Mouse (Mus musculus): ENCODE measurements around the gene Anxa9. TPM values are rescaled to one million over a fixed set of nuclear protein-coding genes. Genes with fewer than 3 reads are reported as not detected.
A peak's percentile ranks its signal among the peaks of the same experiment; 100 is the strongest.

Anxa9 gene
- polyA plus RNA-seq, 1 experiment from 2014 or later = 0.88 TPM

DNA sequence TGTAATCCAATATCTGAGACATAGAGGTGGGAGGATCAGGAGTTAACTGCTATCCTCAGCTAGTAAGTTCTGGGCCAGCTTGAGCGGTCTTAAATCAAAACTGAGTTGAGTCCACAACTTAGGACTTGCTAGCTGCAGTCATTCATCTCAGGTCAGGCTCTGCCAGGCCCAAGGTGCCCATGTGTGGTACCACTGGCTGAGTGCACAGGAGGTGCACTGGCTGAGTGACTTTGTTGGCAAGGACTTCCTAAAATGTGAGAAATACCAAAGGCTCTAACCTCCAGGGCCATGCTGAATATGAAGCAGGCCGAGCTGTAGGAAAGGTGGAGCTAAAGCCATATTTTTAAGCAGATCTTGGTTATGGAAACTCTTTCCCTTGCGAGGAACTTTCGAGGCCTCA, 30.4 kb upstream of the Anxa9 start:
- H3K36me3 ChIP-seq (ENCODE audit: control insufficient read depth, insufficient read depth, low read length) = peaks cover 99% of the 10 kb centered on the region
- WGBS = 91% methylated on average over 4 of the region's 4 CpGs
- H3K9ac ChIP-seq (ENCODE audit: low read length) = no peak overlapping the region
- no peak overlapping the region for H3K4me3 ChIP-seq (ENCODE audit: control insufficient read depth in 1 of 2, insufficient read depth in 1 of 2, low read depth in 1 of 2, low read length in 2 of 2)
- no peaks in the 10 kb centered on the region for H3K9me3 ChIP-seq (ENCODE audit: control insufficient read depth, low read length)
- H3K27ac ChIP-seq (replicated peaks in 1 of 2; ENCODE audit: control insufficient read depth in 1 of 2, insufficient read depth in 1 of 2, low read depth in 2 of 2, low read length in 2 of 2) = no peak overlapping the region
- H3K4me2 ChIP-seq (ENCODE audit: low read length) = no peak overlapping the region
- no peaks in the 10 kb centered on the region for H3K4me1 ChIP-seq (ENCODE audit: control insufficient read depth in 2 of 2, insufficient read depth in 2 of 2, low read length in 2 of 2)
- H3K27me3 ChIP-seq (ENCODE audit: control insufficient read depth, insufficient read depth, low read length) = no peaks in the 10 kb centered on the region
- ATAC-seq (ENCODE audit: insufficient number of reproducible peaks, insufficient read depth, low FRiP score, low read depth) = no peak

DNA sequence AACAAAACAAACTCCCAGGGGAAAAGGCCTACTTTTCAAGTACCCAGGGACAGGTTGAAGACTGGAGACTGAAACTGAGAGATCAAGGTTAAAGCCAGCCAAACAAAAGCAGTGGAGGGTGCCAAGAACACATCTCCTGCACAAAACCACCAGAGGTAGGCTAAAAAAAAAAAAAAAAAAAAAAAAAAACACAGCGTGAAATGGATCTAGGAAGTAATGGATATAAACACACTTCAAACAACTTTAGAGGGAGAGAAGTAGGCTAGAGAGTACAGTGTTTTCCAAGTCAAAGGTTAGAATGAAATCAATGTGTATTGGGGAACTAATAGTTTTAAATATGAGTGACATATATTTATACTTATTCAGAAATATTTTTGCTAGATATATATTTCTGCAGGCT, 24.6 kb upstream of the Anxa9 start:
- H3K4me2 ChIP-seq (ENCODE audit: low read length) = no peak overlapping the region
- no peaks in the 10 kb centered on the region for H3K27me3 ChIP-seq (ENCODE audit: control insufficient read depth, insufficient read depth, low read length)
- peaks cover 97% of the 10 kb centered on the region for H3K36me3 ChIP-seq (ENCODE audit: control insufficient read depth, insufficient read depth, low read length)
- ATAC-seq (ENCODE audit: insufficient number of reproducible peaks, insufficient read depth, low FRiP score, low read depth) = no peak
- no peak overlapping the region for H3K9ac ChIP-seq (ENCODE audit: low read length)
- H3K9me3 ChIP-seq (ENCODE audit: control insufficient read depth, low read length) = no peaks in the 10 kb centered on the region
- no peak overlapping the region for H3K27ac ChIP-seq (replicated peaks in 1 of 2; ENCODE audit: control insufficient read depth in 1 of 2, insufficient read depth in 1 of 2, low read depth in 2 of 2, low read length in 2 of 2)
- no peak overlapping the region for H3K4me3 ChIP-seq (ENCODE audit: control insufficient read depth in 1 of 2, insufficient read depth in 1 of 2, low read depth in 1 of 2, low read length in 2 of 2)
- no peaks in the 10 kb centered on the region for H3K4me1 ChIP-seq (ENCODE audit: control insufficient read depth in 2 of 2, insufficient read depth in 2 of 2, low read length in 2 of 2)
- WGBS = 80% methylated on average over 1 of the region's 1 CpGs

DNA sequence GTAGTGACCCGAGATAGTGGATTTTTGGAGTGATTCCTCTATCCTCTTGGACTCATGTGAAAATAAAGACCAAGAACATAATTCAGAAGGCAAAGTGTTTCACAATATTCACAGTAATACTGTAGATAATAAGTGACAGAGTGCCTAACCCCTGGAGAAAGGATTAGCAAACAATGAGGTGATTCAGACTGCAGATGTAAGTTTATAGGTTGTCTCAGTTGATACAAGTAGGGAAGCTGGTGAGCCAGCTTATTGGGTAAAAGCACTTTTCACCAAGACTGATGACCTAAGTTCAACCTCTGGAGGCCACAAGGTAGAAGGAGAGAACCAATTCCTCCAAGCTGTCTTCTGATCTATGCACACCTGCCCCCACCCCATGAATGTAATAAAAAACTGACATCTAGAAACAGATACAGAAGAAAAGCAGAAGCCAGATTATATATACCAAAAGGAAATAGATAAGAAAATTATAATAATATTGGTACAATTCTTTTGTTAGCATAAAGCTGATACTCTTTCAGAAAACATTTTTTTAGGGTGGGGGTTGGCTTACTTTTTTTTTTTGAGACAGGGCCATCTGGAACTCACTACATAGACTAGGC, 21.9 kb upstream of the Anxa9 start:
- no peaks in the 10 kb centered on the region for H3K9me3 ChIP-seq (ENCODE audit: control insufficient read depth, low read length)
- no peaks in the 10 kb centered on the region for H3K4me1 ChIP-seq (ENCODE audit: control insufficient read depth in 2 of 2, insufficient read depth in 2 of 2, low read length in 2 of 2)
- no peak for ATAC-seq (ENCODE audit: insufficient number of reproducible peaks, insufficient read depth, low FRiP score, low read depth)
- H3K36me3 ChIP-seq (ENCODE audit: control insufficient read depth, insufficient read depth, low read length) = peaks cover 98% of the 10 kb centered on the region
- no peak overlapping the region for H3K4me2 ChIP-seq (ENCODE audit: low read length)
- H3K9ac ChIP-seq (ENCODE audit: low read length) = no peak overlapping the region
- no peak overlapping the region for H3K27ac ChIP-seq (replicated peaks in 1 of 2; ENCODE audit: control insufficient read depth in 1 of 2, insufficient read depth in 1 of 2, low read depth in 2 of 2, low read length in 2 of 2)
- no peak overlapping the region for H3K4me3 ChIP-seq (ENCODE audit: control insufficient read depth in 1 of 2, insufficient read depth in 1 of 2, low read depth in 1 of 2, low read length in 2 of 2)
- 87% methylated on average over 1 of the region's 1 CpGs for WGBS
- no peaks in the 10 kb centered on the region for H3K27me3 ChIP-seq (ENCODE audit: control insufficient read depth, insufficient read depth, low read length)

DNA sequence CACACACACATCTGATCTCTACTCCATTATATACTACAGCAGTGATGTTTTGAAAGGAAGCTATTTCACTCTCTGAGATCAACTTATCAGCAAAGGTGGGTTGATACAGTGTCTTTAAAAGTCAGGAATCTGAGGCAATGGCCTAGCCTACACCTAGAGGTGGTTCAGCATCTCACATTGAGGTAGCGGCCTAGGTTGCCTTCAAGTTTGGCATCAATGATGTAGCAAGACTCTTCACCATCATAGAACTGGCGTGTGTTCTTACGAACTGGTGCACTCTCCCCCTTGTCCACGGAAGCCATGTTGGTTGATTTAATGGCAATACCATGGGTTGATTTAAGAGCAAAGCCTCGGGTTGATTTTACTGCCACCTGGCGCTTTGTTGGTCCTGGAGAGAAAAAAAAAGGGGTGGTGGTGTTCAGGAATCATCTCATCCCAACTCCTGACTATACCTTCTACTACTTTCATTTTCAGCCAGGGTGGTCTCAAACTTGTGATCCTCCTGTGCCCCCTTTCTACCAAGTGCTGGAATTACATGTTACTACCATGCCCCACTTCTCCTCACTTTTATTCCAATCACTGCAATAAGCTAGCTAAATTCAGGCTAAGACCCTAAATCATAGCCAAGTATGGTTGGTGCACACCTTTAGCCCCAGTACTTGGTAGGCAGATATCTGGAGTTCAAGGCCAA, 17.6 kb upstream of the Anxa9 start:
- Histone ChIP-seq H3K36me3 (ENCODE audit: control insufficient read depth, insufficient read depth, low read length) (peaks cover 99% of the 10 kb centered on the region), H3K27ac (replicated peaks in 1 of 2; ENCODE audit: control insufficient read depth in 1 of 2, insufficient read depth in 1 of 2, low read depth in 2 of 2, low read length in 2 of 2) (no peak overlapping the region), H3K4me2 (ENCODE audit: low read length) (no peak overlapping the region), H3K9me3 (ENCODE audit: control insufficient read depth, low read length) (no peaks in the 10 kb centered on the region), H3K27me3 (ENCODE audit: control insufficient read depth, insufficient read depth, low read length) (no peaks in the 10 kb centered on the region), H3K4me3 (ENCODE audit: control insufficient read depth in 1 of 2, insufficient read depth in 1 of 2, low read depth in 1 of 2, low read length in 2 of 2) (no peak overlapping the region), H3K9ac (ENCODE audit: low read length) (no peak overlapping the region), H3K4me1 (ENCODE audit: control insufficient read depth in 2 of 2, insufficient read depth in 2 of 2, low read length in 2 of 2) (no peaks in the 10 kb centered on the region)
- WGBS = 91% methylated on average over 6 of the region's 6 CpGs
- ATAC-seq (ENCODE audit: insufficient number of reproducible peaks, insufficient read depth, low FRiP score, low read depth) = no peak

DNA sequence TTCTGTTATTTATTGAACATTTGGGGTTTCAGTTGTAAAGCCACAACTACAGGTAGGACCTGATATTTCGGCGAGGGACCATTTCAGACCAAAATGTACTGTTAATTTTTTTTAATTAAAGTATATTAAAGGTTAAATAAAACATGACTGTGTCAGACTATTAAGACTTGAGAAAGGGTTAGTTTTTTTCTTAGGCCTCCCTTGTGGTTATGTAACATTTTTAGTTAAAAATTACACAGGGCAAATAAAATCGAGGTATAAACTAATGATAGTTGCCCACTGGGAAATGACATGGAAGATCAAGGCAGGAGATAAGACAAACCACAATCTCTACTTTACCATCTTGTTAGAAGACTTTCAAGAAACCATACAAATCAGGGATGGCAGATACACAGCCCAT, 16.5 kb upstream of the Anxa9 start:
- Histone ChIP-seq H3K36me3 (ENCODE audit: control insufficient read depth, insufficient read depth, low read length) (peaks cover 88% of the 10 kb centered on the region), H3K4me2 (ENCODE audit: low read length) (no peak overlapping the region), H3K4me1 (ENCODE audit: control insufficient read depth in 2 of 2, insufficient read depth in 2 of 2, low read length in 2 of 2) (peaks cover 9 to 10% of the 10 kb centered on the region in 2 experiments), H3K4me3 (ENCODE audit: control insufficient read depth in 1 of 2, insufficient read depth in 1 of 2, low read depth in 1 of 2, low read length in 2 of 2) (no peak overlapping the region), H3K9ac (ENCODE audit: low read length) (no peak overlapping the region), H3K27me3 (ENCODE audit: control insufficient read depth, insufficient read depth, low read length) (no peaks in the 10 kb centered on the region), H3K9me3 (ENCODE audit: control insufficient read depth, low read length) (no peaks in the 10 kb centered on the region), H3K27ac (replicated peaks in 1 of 2; ENCODE audit: control insufficient read depth in 1 of 2, insufficient read depth in 1 of 2, low read depth in 2 of 2, low read length in 2 of 2) (no peak overlapping the region)
- no peak for ATAC-seq (ENCODE audit: insufficient number of reproducible peaks, insufficient read depth, low FRiP score, low read depth)
- 86% methylated on average over 3 of the region's 3 CpGs for WGBS

DNA sequence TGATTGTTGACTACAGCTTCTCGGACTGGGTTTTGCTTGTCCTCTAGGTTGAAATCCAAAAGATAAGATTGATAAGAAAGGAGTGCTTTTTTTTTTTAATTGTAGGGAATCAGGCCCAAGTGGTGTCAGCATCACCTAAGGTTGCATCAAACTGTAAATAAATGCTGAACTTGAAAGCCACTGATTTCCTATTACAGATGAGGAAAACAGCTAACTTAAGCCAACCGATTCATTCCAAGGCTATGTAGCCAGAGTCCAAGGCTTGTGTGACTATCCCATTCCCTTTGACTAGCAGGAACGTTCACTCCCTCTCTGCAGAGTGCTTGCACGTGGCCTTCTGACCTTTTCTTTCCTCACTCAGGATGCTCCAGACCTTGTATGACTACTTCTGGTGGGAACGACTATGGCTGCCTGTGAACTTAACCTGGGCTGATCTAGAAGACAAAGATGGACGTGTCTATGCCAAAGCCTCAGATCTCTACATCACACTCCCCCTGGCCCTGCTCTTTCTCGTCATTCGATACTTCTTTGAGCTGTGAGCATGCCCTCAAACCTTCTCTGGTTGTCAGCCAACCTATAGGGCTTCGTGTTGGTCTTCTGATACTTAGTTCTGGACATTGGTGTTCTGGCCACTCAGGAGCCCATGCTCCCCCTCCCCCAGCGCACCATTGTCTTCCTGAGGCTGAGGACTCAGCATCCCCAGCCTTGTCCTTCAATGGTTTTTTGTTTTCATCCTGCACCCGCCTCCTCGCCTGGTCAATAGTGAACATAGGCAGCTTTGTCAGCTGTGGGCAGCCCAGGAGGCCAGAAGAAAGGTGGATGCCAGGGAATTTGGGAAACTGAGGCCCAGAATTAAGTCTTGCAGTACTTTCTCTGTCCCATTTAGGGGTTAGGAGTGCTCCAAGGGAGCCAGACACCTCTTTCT, 13.0 kb upstream of the Anxa9 start:
- no peak overlapping the region for H3K9ac ChIP-seq (ENCODE audit: low read length)
- peaks cover 29 to 35% of the 10 kb centered on the region in 2 experiments for H3K4me1 ChIP-seq (ENCODE audit: control insufficient read depth in 2 of 2, insufficient read depth in 2 of 2, low read length in 2 of 2)
- ATAC-seq (ENCODE audit: insufficient number of reproducible peaks, insufficient read depth, low FRiP score, low read depth) = no peak
- no peak overlapping the region for H3K4me2 ChIP-seq (ENCODE audit: low read length)
- H3K36me3 ChIP-seq (ENCODE audit: control insufficient read depth, insufficient read depth, low read length) = peaks cover 54% of the 10 kb centered on the region
- no peak overlapping the region for H3K4me3 ChIP-seq (ENCODE audit: control insufficient read depth in 1 of 2, insufficient read depth in 1 of 2, low read depth in 1 of 2, low read length in 2 of 2)
- no peaks in the 10 kb centered on the region for H3K9me3 ChIP-seq (ENCODE audit: control insufficient read depth, low read length)
- no peak overlapping the region for H3K27ac ChIP-seq (replicated peaks in 1 of 2; ENCODE audit: control insufficient read depth in 1 of 2, insufficient read depth in 1 of 2, low read depth in 2 of 2, low read length in 2 of 2)
- no peaks in the 10 kb centered on the region for H3K27me3 ChIP-seq (ENCODE audit: control insufficient read depth, insufficient read depth, low read length)
- WGBS = 69% methylated on average over 12 of the region's 12 CpGs

DNA sequence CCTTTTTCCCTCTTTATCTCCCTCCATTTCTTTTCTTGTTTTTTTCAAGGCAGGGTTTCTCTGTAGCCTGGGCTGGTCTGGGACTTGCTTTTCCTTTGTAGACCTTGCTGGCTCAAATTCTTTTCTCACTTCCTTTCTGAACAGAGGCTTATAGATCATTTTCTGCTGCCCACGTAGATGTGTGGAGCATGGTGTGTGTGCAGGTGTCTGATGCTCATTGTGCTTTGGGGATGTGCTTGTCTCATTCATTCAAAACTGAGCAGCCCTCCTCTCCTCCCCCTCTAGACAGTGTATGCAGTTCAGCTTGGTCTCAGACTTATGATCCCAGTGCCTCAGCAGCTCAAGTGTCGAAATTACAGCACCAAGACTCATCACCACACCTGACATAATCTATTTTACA, 12.1 kb upstream of the Anxa9 start:
- peaks cover 45% of the 10 kb centered on the region for H3K36me3 ChIP-seq (ENCODE audit: control insufficient read depth, insufficient read depth, low read length)
- H3K9me3 ChIP-seq (ENCODE audit: control insufficient read depth, low read length) = no peaks in the 10 kb centered on the region
- H3K4me1 ChIP-seq (ENCODE audit: control insufficient read depth in 2 of 2, insufficient read depth in 2 of 2, low read length in 2 of 2) = peaks cover 29 to 35% of the 10 kb centered on the region in 2 experiments
- H3K4me3 ChIP-seq (ENCODE audit: control insufficient read depth in 1 of 2, insufficient read depth in 1 of 2, low read depth in 1 of 2, low read length in 2 of 2) = no peak overlapping the region
- no peak overlapping the region; the same call in 1 of the 2 replicates for H3K4me2 ChIP-seq (ENCODE audit: low read length)
- no peak for ATAC-seq (ENCODE audit: insufficient number of reproducible peaks, insufficient read depth, low FRiP score, low read depth)
- H3K27ac ChIP-seq (replicated peaks in 1 of 2; ENCODE audit: control insufficient read depth in 1 of 2, insufficient read depth in 1 of 2, low read depth in 2 of 2, low read length in 2 of 2) = peak overlapping the region in 1 of 2 experiments; percentile 51; a peak in 2 of 4 replicates
- 50% methylated on average over 2 of the region's 2 CpGs for WGBS
- peak overlapping the region; percentile 2; the same call in 1 of the 2 replicates for H3K9ac ChIP-seq (ENCODE audit: low read length)
- no peaks in the 10 kb centered on the region for H3K27me3 ChIP-seq (ENCODE audit: control insufficient read depth, insufficient read depth, low read length)
